Comparison of ENCODE assay signal across 29 mouse cellular contexts in genomic region chr9:111632833-111633232, GRCm38 (mm10). TPM values are rescaled to one million over a fixed set of nuclear protein-coding genes. Genes with fewer than 3 reads are reported as not detected.
DNase-seq lines count a peak whose midpoint lies in the region; ATAC-seq and TF ChIP-seq lines count a peak whose summit lies in the region.
"Had no signal": no experiment of that assay in that cellular context is flagged by ENCODE, and none has a peak within 500 bp of the region (broad histone marks: within the 10 kb centered on the region; RNA-seq: fewer than 3 reads in every experiment).

No protein-coding gene starts in this region.

- no peak overlapping the region for H3K4me2 ChIP-seq in forebrain, embryonic 12.5 days
- no peak overlapping the region for H3K4me2 ChIP-seq in forebrain, embryonic 16.5 days (ENCODE audit: low read length)
- no peak overlapping the region for H3K4me2 ChIP-seq in heart, postnatal 0 days (ENCODE audit: low read depth, low read length)
- H3K4me2 ChIP-seq in heart, embryonic 11.5 days: no peak overlapping the region
- H3K4me2 ChIP-seq: embryonic facial prominence, embryonic 15.5 days; intestine, embryonic 15.5 days; limb, embryonic 12.5 days; liver, embryonic 15.5 days; lung, embryonic 14.5 days had no signal

- TF ChIP-seq EP300 in heart, postnatal 0 days (IDR thresholded peaks at IDR 0.05; ENCODE audit: low read depth): no peak

- no peaks in the 10 kb centered on the region for H3K27me3 ChIP-seq in forebrain, embryonic 12.5 days
- no peaks in the 10 kb centered on the region for H3K27me3 ChIP-seq in forebrain, embryonic 16.5 days (replicated peaks; ENCODE audit: control insufficient read depth, insufficient read depth, low read length)
- H3K27me3 ChIP-seq in heart, postnatal 0 days (ENCODE audit: control insufficient read depth, insufficient read depth, low read length): no peaks in the 10 kb centered on the region
- H3K27me3 ChIP-seq in heart, embryonic 11.5 days (ENCODE audit: control insufficient read depth, insufficient read depth, low read length): no peaks in the 10 kb centered on the region
- H3K27me3 ChIP-seq: embryonic facial prominence, embryonic 15.5 days; intestine, embryonic 15.5 days; limb, embryonic 12.5 days; liver, embryonic 15.5 days had no signal

- no peak overlapping the region for H3K9ac ChIP-seq in forebrain, embryonic 12.5 days
- H3K9ac ChIP-seq in forebrain, embryonic 16.5 days (replicated peaks; ENCODE audit: low read depth, low read length): no peak overlapping the region
- no peak overlapping the region for H3K9ac ChIP-seq in heart, postnatal 0 days (replicated peaks; ENCODE audit: low read depth, low read length)
- H3K9ac ChIP-seq in heart, embryonic 11.5 days (ENCODE audit: low read depth, low read length): no peak overlapping the region
- H3K9ac ChIP-seq in ES-E14 (ENCODE audit: insufficient read depth, low read depth, low read length, poor library complexity, severe bottlenecking): no peak overlapping the region
- H3K9ac ChIP-seq: embryonic facial prominence, embryonic 15.5 days; intestine, embryonic 15.5 days; limb, embryonic 12.5 days; liver, embryonic 15.5 days; lung, embryonic 14.5 days had no signal

- WGBS in forebrain, embryonic 12.5 days: 22% methylated on average over 4 of the region's 4 CpGs
- 17% methylated on average over 4 of the region's 4 CpGs for WGBS in forebrain, embryonic 16.5 days
- WGBS in heart, postnatal 0 days: 32% methylated on average over 4 of the region's 4 CpGs
- WGBS in heart, embryonic 11.5 days (ENCODE audit: insufficient replicate concordance): 51% methylated on average over 4 of the region's 4 CpGs

- TF ChIP-seq CTCF in heart, postnatal 0 days (IDR thresholded peaks at IDR 0.05; ENCODE audit: low read depth): no peak

- peak; percentile 74; the same call in 1 of the 2 replicates for ATAC-seq in forebrain, embryonic 12.5 days (ENCODE audit: low FRiP score)
- ATAC-seq in forebrain, embryonic 16.5 days: no peak
- ATAC-seq in heart, postnatal 0 days (ENCODE audit: insufficient read depth, low read depth): peak; percentile 51; the same call in 1 of the 2 replicates
- no peak for ATAC-seq in heart, embryonic 11.5 days (replicated peaks; ENCODE audit: insufficient number of reproducible peaks, low FRiP score, low TSS enrichment)
- ATAC-seq: hindbrain, postnatal 0 days; intestine, embryonic 15.5 days had no signal

- DNase-seq in heart, postnatal 0 days (ENCODE audit: low spot score): no peak
- peak; percentile 9 for DNase-seq in ES-E14 (ENCODE audit: low read depth, low spot score)
- DNase-seq in ZHBTc4 (ENCODE audit: low read depth, low spot score): peak; percentile 60
- no peak for DNase-seq in testis, postnatal 14 days (ENCODE audit: low spot score)
- DNase-seq in thymus, postnatal 0 days (ENCODE audit: low spot score): no peak
- DNase-seq: adrenal gland, postnatal 25 days; cerebellum, adult 8-10 months; cerebellum, postnatal 25 days; gastrocnemius, adult 2 months; heart, adult 2 months; kidney, adult 2 months; layer of hippocampus, adult 9-11 months; lung, embryonic 14.5 days; lung, postnatal 14 days; midbrain, embryonic 14.5 days; right cerebral cortex, postnatal 14 days; thymus, adult 2 months; thymus, postnatal 4 days had no signal

- in situ Hi-C loops in ES-E14 (cut with MboI; ENCODE audit: low sequenced_read_pairs in 2 of 2, unreplicated experiment in 2 of 2): no loop called here

- H3K36me3 ChIP-seq in forebrain, embryonic 12.5 days (replicated peaks): no peaks in the 10 kb centered on the region
- H3K36me3 ChIP-seq in forebrain, embryonic 16.5 days (ENCODE audit: control insufficient read depth, insufficient read depth): no peaks in the 10 kb centered on the region
- no peaks in the 10 kb centered on the region for H3K36me3 ChIP-seq in heart, postnatal 0 days (replicated peaks; ENCODE audit: control insufficient read depth, insufficient read depth, low read length)
- H3K36me3 ChIP-seq in heart, embryonic 11.5 days (ENCODE audit: control insufficient read depth, insufficient read depth, low read length): no peaks in the 10 kb centered on the region
- no peaks in the 10 kb centered on the region for H3K36me3 ChIP-seq in ES-E14 (ENCODE audit: control insufficient read depth, insufficient read depth, low read length, poor library complexity, severe bottlenecking)
- H3K36me3 ChIP-seq: embryonic facial prominence, embryonic 10.5 days; embryonic facial prominence, embryonic 15.5 days; intestine, embryonic 15.5 days; limb, embryonic 12.5 days; liver, embryonic 15.5 days had no signal

- H3K9me3 ChIP-seq in forebrain, embryonic 12.5 days: no peaks in the 10 kb centered on the region
- no peaks in the 10 kb centered on the region for H3K9me3 ChIP-seq in forebrain, embryonic 16.5 days (ENCODE audit: control insufficient read depth, low read length)
- H3K9me3 ChIP-seq in heart, postnatal 0 days (replicated peaks; ENCODE audit: control insufficient read depth, low read length): no peaks in the 10 kb centered on the region
- H3K9me3 ChIP-seq in heart, embryonic 11.5 days (replicated peaks; ENCODE audit: control insufficient read depth, low read length): no peaks in the 10 kb centered on the region
- no peaks in the 10 kb centered on the region for H3K9me3 ChIP-seq in ES-E14 (ENCODE audit: control insufficient read depth, insufficient read depth, low read depth, low read length)
- H3K9me3 ChIP-seq: embryonic facial prominence, embryonic 10.5 days; embryonic facial prominence, embryonic 15.5 days; intestine, embryonic 15.5 days; limb, embryonic 12.5 days; liver, embryonic 15.5 days had no signal

- 0 out of 2 replicates have a peak, but pooled peaks cover under 1% of the 10 kb centered on the region for H3K4me1 ChIP-seq in forebrain, embryonic 12.5 days
- H3K4me1 ChIP-seq in forebrain, embryonic 16.5 days (replicated peaks; ENCODE audit: control insufficient read depth, insufficient read depth, low read length): no peaks in the 10 kb centered on the region
- no peaks in the 10 kb centered on the region for H3K4me1 ChIP-seq in heart, postnatal 0 days (ENCODE audit: control insufficient read depth, insufficient read depth)
- H3K4me1 ChIP-seq in heart, embryonic 11.5 days (ENCODE audit: control insufficient read depth, insufficient read depth, low read length): 0 out of 2 replicates have a peak, but pooled peaks cover 5% of the 10 kb centered on the region
- H3K4me1 ChIP-seq in ES-E14 (ENCODE audit: control insufficient read depth in 2 of 2, insufficient read depth in 2 of 2, low read length in 2 of 2, poor library complexity in 1 of 2): peaks cover 0 to 3% of the 10 kb centered on the region in 2 experiments; a peak in 1 of 4 replicates
- H3K4me1 ChIP-seq: embryonic facial prominence, embryonic 10.5 days; embryonic facial prominence, embryonic 15.5 days; intestine, embryonic 15.5 days; limb, embryonic 12.5 days; liver, embryonic 15.5 days had no signal

- no peak overlapping the region for H3K4me3 ChIP-seq in forebrain, embryonic 12.5 days (replicated peaks)
- no peak overlapping the region for H3K4me3 ChIP-seq in forebrain, embryonic 16.5 days (replicated peaks; ENCODE audit: low read length)
- H3K4me3 ChIP-seq in heart, postnatal 0 days (ENCODE audit: low read depth, low read length): no peak overlapping the region
- no peak overlapping the region for H3K4me3 ChIP-seq in heart, embryonic 11.5 days (ENCODE audit: low read depth, low read length)
- H3K4me3 ChIP-seq in ES-E14 (ENCODE audit: insufficient read depth in 1 of 2, low read depth in 1 of 2, low read length in 2 of 2, poor library complexity in 1 of 2, severe bottlenecking in 1 of 2): no peak overlapping the region
- H3K4me3 ChIP-seq: embryonic facial prominence, embryonic 10.5 days; embryonic facial prominence, embryonic 15.5 days; gastrocnemius, adult 2 months; heart, adult 2 months; intestine, embryonic 15.5 days; limb, embryonic 12.5 days; liver, embryonic 15.5 days had no signal

- no peak overlapping the region for H3K27ac ChIP-seq in forebrain, embryonic 12.5 days
- H3K27ac ChIP-seq in forebrain, embryonic 16.5 days (ENCODE audit: low read length): no peak overlapping the region
- no peak overlapping the region for H3K27ac ChIP-seq in heart, postnatal 0 days (ENCODE audit: low read depth)
- H3K27ac ChIP-seq in heart, embryonic 11.5 days (ENCODE audit: low read depth, low read length): no peak overlapping the region
- H3K27ac ChIP-seq in ES-E14 (ENCODE audit: insufficient read depth, low read depth, low read length, poor library complexity, severe bottlenecking): no peak overlapping the region
- H3K27ac ChIP-seq: embryonic facial prominence, embryonic 10.5 days; embryonic facial prominence, embryonic 15.5 days; gastrocnemius, adult 2 months; heart, adult 2 months; hindbrain, postnatal 0 days; intestine, embryonic 15.5 days; limb, embryonic 12.5 days; liver, embryonic 15.5 days had no signal

TF ChIP-seq in ES-E14, 5 proteins besides CTCF, POLR2A, EP300 and RAD21:
- TF ChIP-seq ZC3H11A (IDR thresholded peaks at IDR 0.05; ENCODE audit: borderline replicate concordance, low read depth, low read length) (no peak), HCFC1 (IDR thresholded peaks at IDR 0.05; ENCODE audit: borderline replicate concordance, insufficient read depth, low read length) (no peak), CHD2 (IDR thresholded peaks at IDR 0.05; ENCODE audit: low read depth, low read length) (no peak), ZNF384 (IDR thresholded peaks at IDR 0.05; ENCODE audit: low read depth, low read length) (no peak), MAFK (IDR thresholded peaks at IDR 0.05; ENCODE audit: insufficient read depth, low read depth, low read length) (no peak)
TF ChIP-seq in ES-E14: peak in this region for 0.

RNA-seq across cellular contexts. Expression of gene Stac, which starts 57.3 kb away (rescaled TPM):
- polyA plus RNA-seq in forebrain, embryonic 12.5 days (2016; fragmentation: Nextera tagmentation; extraction: Ambion mirVana): 2.3 and 3.1 TPM in 2 replicates
- 3.6 and 5.1 TPM in 2 replicates for polyA plus RNA-seq in forebrain, embryonic 16.5 days (2015; fragmentation: Nextera tagmentation; extraction: Ambion mirVana)
- 0.15 and 3.4 TPM in 2 replicates for total RNA-seq in heart, postnatal 0 days (2014; rRNA removed; ENCODE audit: low replicate concordance)
- polyA plus RNA-seq in heart, postnatal 0 days (2015; fragmentation: Nextera tagmentation; extraction: Ambion mirVana): 0.53 and 0.78 TPM in 2 replicates
- polyA plus RNA-seq in heart, embryonic 11.5 days (2014; fragmentation: Nextera tagmentation; extraction: Ambion mirVana): 0.65 and 0.79 TPM in 2 replicates
- 0.45 TPM in 1 of 2 replicates, not detected in the other for total RNA-seq in ES-E14 (2012; rRNA removed)
- polyA plus RNA-seq in thymus, postnatal 0 days (2015; fragmentation: Nextera tagmentation; extraction: Ambion mirVana): 0.60 and 0.66 TPM in 2 replicates
- total RNA-seq: liver, adult 2 months; monocyte, adult 5-6 weeks had no signal

Comparison
In these comparisons a context has a peak if more than half of its experiments do, and no peak if none do; other contexts are left out.
1. ATAC-seq: peak in forebrain, embryonic 12.5 days (single experiment) and heart, postnatal 0 days (single experiment); none in forebrain, embryonic 16.5 days (single experiment) and heart, embryonic 11.5 days (single experiment).
2. DNase-seq: peak in ES-E14 (single experiment) and ZHBTc4 (single experiment); none in heart, postnatal 0 days (single experiment), testis, postnatal 14 days (single experiment) and thymus, postnatal 0 days (single experiment).